Mouse (Mus musculus): ENCODE data around the gene Enpp1.

GRCm38 (mm10) chr10:24638306-24639070, 73.5 kb downstream of the Enpp1 start:
- TF ChIP-seq CTCF (IDR thresholded peaks at IDR 0.05 in 2 of 3, conservative IDR thresholded peaks at IDR 0.05 in 1 of 3; ENCODE audit: control insufficient read depth in 1 of 3, insufficient read depth in 1 of 3, low read depth in 2 of 3, low read length in 3 of 3, poor library complexity in 1 of 3, severe bottlenecking in 1 of 3) (no peak), EP300 (IDR thresholded peaks at IDR 0.05; ENCODE audit: low read depth in 1 of 2, low read length in 2 of 2) (no peak), ETS1 (IDR thresholded peaks at IDR 0.05; ENCODE audit: low read depth, low read length) (no peak), E2F4 (IDR thresholded peaks at IDR 0.05; ENCODE audit: borderline replicate concordance, low read depth, low read length) (no peak), CHD1 (IDR thresholded peaks at IDR 0.05; ENCODE audit: low read depth, low read length) (no peak), POLR2A (IDR thresholded peaks at IDR 0.05; ENCODE audit: control insufficient read depth in 1 of 2, insufficient read depth in 1 of 2, low read depth in 1 of 2, low read length in 2 of 2, poor library complexity in 1 of 2) (no peak), ZKSCAN1 (IDR thresholded peaks at IDR 0.05; ENCODE audit: low read depth, low read length) (no peak), MYC (IDR thresholded peaks at IDR 0.05; ENCODE audit: low read depth, low read length) (no peak), MEF2A (IDR thresholded peaks at IDR 0.05; ENCODE audit: extremely low read depth, insufficient replicate concordance, low read depth, low read length, poor library complexity, severe bottlenecking) (no peak), MAX (IDR thresholded peaks at IDR 0.05; ENCODE audit: low read length) (no peak), MAZ (IDR thresholded peaks at IDR 0.05; ENCODE audit: low read depth, low read length) (no peak), GATA1 (IDR thresholded peaks at IDR 0.05; ENCODE audit: low read depth, low read length) (no peak), TBP (IDR thresholded peaks at IDR 0.05; ENCODE audit: low read depth, low read length) (no peak)

Measured in MEL (cell line).